Mouse (Mus musculus) left cerebral cortex, adult 2 months (tissue): ENCODE measurements around the gene Irs3. TPM values are rescaled to one million over a fixed set of nuclear protein-coding genes. Genes with fewer than 3 reads are reported as not detected.

Experiments used
- DNase-seq, 2 experiments: peaks; one replicate each; pipeline ENCODE4 v3.0.0; 2021 to 2022; ENCODE audit warnings: low spot score in 2 of 2, mixed read lengths in 1 of 2; ENCODE audit errors: extremely low spot score in 1 of 2
- H3K27ac ChIP-seq: fragments of 200-600 bp; 2 replicates; pipeline ENCODE4 v1.8.1; 2022
- H3K4me3 ChIP-seq: fragments of 200-600 bp; 2 replicates; pipeline ENCODE4 v1.8.1; 2022
- CTCF ChIP-seq: fragments of 200-600 bp; IDR thresholded peaks from 2 replicates; pipeline ENCODE4 v1.8.1; 2022; ENCODE audit warnings: antibody characterized with exemption, mild to moderate bottlenecking, moderate library complexity
- intact Hi-C: fragments of 180-260 bp; cut with DNase I; formaldehyde crosslinking; loops from one replicate; pipeline ENCODE4 v1.15.1; 2025
- total RNA-seq, 2 experiments: library from RNA; stranded (reverse); gene quantifications; 2 replicates each; pipeline ENCODE4 v1.2.3; 2021

Irs3 gene
- total RNA-seq, 2 experiments from 2014 or later: 0.14 to 0.29 TPM

DNA sequence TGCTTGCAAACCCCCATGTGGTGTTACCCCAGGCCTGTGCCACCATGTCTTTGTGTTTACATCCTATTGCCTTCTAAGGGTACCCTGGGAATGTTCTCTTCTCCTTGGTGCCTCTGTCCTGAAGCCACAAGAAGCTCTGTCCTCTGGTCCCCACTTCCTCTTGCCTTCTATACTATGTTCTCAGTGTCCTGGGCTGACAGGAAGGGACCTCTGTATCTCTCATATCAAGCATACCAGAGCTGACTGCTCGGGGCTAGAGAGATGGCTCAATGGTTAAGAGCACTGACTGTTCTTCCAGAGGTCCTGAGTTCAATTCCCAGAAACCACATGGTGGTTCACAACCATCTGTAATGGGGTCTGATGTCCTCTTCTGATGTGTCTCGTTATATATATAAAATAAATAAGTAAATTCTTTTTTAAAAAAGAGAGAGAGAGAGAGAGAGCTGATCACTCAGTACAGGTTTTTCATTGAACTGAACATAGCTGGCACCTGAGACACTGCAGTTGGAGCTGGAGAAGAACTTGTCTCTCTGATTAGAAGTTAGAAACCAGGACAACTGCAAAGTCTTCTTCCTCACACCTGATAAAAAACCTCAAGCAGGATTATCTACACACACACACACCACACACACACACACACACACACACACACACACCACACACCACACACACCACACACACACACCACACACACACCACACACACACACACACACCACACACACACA lies 47.3 kb downstream of the Irs3 start:
- H3K4me3 ChIP-seq: no peak overlapping the region
- no peak for TF ChIP-seq CTCF
- intact Hi-C loops: loop anchor here (10.0 kb wide), 1 partner anchor 263 kb away; the partner anchor contains the start of gene Slc12a9
- no peak for DNase-seq
- H3K27ac ChIP-seq: no peak overlapping the region

DNA sequence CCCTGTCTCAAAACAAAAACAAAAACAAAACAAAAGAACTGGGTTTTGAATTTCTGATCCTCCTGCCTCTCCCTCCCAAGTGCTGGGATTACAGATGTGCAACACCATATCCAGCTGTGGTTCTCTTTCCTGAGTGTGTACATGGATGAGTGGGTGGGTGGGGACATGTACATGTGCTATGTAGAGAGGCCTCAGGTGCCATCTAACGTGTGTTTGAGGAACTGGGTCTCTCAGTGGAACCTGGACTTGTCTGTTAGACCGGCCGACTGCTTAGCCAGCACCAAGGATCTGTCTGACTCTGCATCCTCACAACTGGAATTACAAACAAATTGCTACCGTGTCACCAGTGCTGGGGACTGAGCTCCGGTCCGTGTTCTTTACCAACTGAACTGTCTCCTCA lies 47.9 kb downstream of the Irs3 start:
- no peak overlapping the region for H3K27ac ChIP-seq
- no peak overlapping the region for H3K4me3 ChIP-seq
- TF ChIP-seq CTCF: no peak
- intact Hi-C loops: loop anchor here (10.0 kb wide), 1 partner anchor 263 kb away; the partner anchor contains the start of gene Slc12a9
- no peak for DNase-seq

DNA sequence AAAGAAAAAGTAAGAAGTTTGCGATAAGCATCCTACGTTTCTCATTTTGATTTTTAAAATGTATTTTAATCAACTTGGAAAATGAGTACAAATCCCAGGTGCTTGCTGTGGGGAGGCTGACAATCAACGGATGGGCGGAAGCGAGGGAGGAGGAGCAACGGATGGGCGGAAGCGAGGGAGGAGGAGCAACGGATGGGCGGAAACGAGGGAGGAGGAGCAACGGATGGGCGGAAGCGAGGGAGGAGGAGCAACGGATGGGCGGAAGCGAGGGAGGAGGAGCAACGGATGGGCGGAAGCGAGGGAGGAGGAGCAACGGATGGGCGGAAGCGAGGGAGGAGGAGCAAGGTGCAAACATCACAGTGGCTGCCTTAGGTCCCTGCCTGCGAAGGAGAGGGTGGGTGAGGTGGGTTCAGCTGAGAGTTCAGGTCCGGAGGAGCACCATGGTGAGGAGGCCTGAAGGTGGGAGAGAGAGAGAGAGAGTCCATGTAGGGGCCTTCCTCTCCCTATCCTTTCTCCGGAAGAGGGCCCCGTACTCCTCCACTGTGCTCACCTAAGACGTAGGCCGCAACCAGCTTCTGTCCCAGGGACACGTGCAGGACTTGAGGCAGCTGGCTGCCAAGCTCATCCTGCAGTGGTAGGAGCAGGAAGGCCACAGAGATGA lies 48.8 kb downstream of the Irs3 start:
- no peak for DNase-seq
- Histone ChIP-seq H3K4me3 (no peak overlapping the region), H3K27ac (no peak overlapping the region)
- intact Hi-C loops: loop anchor here (10.0 kb wide), 1 partner anchor 262 kb away; the partner anchor contains the start of gene Slc12a9
- no peak for TF ChIP-seq CTCF

DNA sequence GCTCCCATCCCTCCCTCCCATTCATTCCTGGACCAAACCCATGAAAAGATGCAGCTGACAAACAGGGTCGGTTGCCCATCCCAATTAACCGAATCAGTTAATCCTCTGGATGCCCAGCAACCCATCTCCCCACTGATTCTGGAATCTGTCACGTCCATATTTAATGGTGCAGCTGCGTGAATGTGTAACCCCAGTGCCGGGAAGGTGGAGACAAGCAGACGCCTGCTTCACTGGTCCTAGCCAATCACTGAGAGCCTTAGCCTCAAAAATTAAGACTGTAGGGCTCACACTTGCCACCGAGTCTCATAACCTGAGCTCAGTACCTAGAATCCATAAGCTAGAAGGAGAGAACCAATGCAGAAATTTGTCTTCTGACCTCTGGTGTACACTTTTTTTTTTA lies 49.6 kb downstream of the Irs3 start:
- no peak for TF ChIP-seq CTCF
- Histone ChIP-seq H3K4me3 (no peak overlapping the region), H3K27ac (no peak overlapping the region)
- intact Hi-C loops: loop anchor here (10.0 kb wide), 1 partner anchor 261 kb away; the partner anchor contains the start of gene Slc12a9
- DNase-seq: no peak

Other genes starting within 250 kb of the Irs3 start
- under 1 TPM; 0.30 to 0.38 TPM for gene Zan, start 168.7 kb downstream of the Irs3 start, total RNA-seq
- gene Pop7, start 143.2 kb downstream of the Irs3 start, total RNA-seq: 10 to 100 TPM; 30.4 to 35.9 TPM
- gene Gigyf1, start 127.2 kb downstream of the Irs3 start, total RNA-seq: 10 to 100 TPM; 58.1 to 59.9 TPM
- not detected for gene Epo, start 112.5 kb downstream of the Irs3 start, total RNA-seq
- gene Gnb2, start 112.2 kb downstream of the Irs3 start, total RNA-seq: 100 to 1,000 TPM; 570 to 583 TPM
- 100 to 1,000 TPM; 103 to 111 TPM for gene Actl6b, start 92.2 kb downstream of the Irs3 start, total RNA-seq
- gene Tfr2, start 75.9 kb downstream of the Irs3 start, total RNA-seq: 10 to 100 TPM; 13.2 to 14.9 TPM
- 10 to 100 TPM; 19.9 to 25.1 TPM for gene Mospd3, start 44.7 kb downstream of the Irs3 start, total RNA-seq
- 10 to 100 TPM in 1 of 2 experiments, 1 to 10 TPM in 1; 9.6 to 11.2 TPM for gene Pcolce, start 31.9 kb downstream of the Irs3 start, total RNA-seq
- under 1 TPM; 0.23 to 0.42 TPM for gene Fbxo24, start 16.7 kb downstream of the Irs3 start, total RNA-seq
- gene Lrch4, start 16.6 kb downstream of the Irs3 start, total RNA-seq: 10 to 100 TPM; 15.9 to 21.2 TPM
- 10 to 100 TPM; 11.6 to 12.8 TPM for gene Gm20605, start 16.5 kb downstream of the Irs3 start, total RNA-seq
- gene Sap25, start 4.4 kb downstream of the Irs3 start, total RNA-seq: 1 to 10 TPM; 4.8 to 7.2 TPM
- gene Agfg2, start 39.0 kb upstream of the Irs3 start, total RNA-seq: 10 to 100 TPM; 43.6 to 45.5 TPM
- gene Nyap1, start 95.9 kb upstream of the Irs3 start, total RNA-seq: 10 to 100 TPM; 76.3 to 81.7 TPM
- gene Tsc22d4, start 100.0 kb upstream of the Irs3 start, total RNA-seq: 100 to 1,000 TPM; 150 to 156 TPM
- gene Ppp1r35, start 133.1 kb upstream of the Irs3 start, total RNA-seq: 10 to 100 TPM; 22.8 to 25.6 TPM
- gene Mepce, start 141.9 kb upstream of the Irs3 start, total RNA-seq: 10 to 100 TPM; 40.1 to 45.2 TPM
- 1 to 10 TPM; 5.7 to 8.2 TPM for gene Zcwpw1, start 142.1 kb upstream of the Irs3 start, total RNA-seq
- gene Pilra, start 190.6 kb upstream of the Irs3 start, total RNA-seq: 1 to 10 TPM in 1 of 2 experiments, under 1 TPM in 1; 0.54 to 1.3 TPM
- gene Pilrb1, start 212.4 kb upstream of the Irs3 start, total RNA-seq: not detected
- gene Pilrb2, start 226.1 kb upstream of the Irs3 start, total RNA-seq: not detected